Mouse (Mus musculus): ENCODE measurements around the gene Aldh3b2.

GRCm38 (mm10) chr19:3935032-3935895 lies 36.9 kb upstream of the Aldh3b2 start, which contains the start of gene Unc93b1:
- TF ChIP-seq CTCF (IDR thresholded peaks at IDR 0.05; ENCODE audit: low read depth, low read length) (no peak), POLR2A (IDR thresholded peaks at IDR 0.05; ENCODE audit: insufficient read depth, low read length) (no peak), EP300 (IDR thresholded peaks at IDR 0.05; ENCODE audit: insufficient read depth, low read depth, low read length) (no peak)
